Mouse (Mus musculus): ENCODE data around the gene Disp1. TPM values are rescaled to one million over a fixed set of nuclear protein-coding genes. Genes with fewer than 3 reads are reported as not detected.

The Disp1 gene
- polyA plus RNA-seq, 1 experiment from 2014 or later: 9.7 TPM

GRCm38 (mm10) chr1:183175236-183175635 is 46.1 kb downstream of the Disp1 start:
- no peaks in the 10 kb centered on the region for H3K9me3 ChIP-seq
- no peak overlapping the region for H3K4me3 ChIP-seq
- no peak overlapping the region for H3K9ac ChIP-seq
- no peaks in the 10 kb centered on the region for H3K4me1 ChIP-seq (replicated peaks)
- H3K27ac ChIP-seq: no peak overlapping the region
- H3K36me3 ChIP-seq: no peaks in the 10 kb centered on the region
- no peak overlapping the region for H3K4me2 ChIP-seq
- no peaks in the 10 kb centered on the region for H3K27me3 ChIP-seq
- ATAC-seq (ENCODE audit: low FRiP score): no peak
- 74% methylated on average over 8 of the region's 8 CpGs for WGBS

GRCm38 (mm10) chr1:183171095-183171494 is 50.2 kb downstream of the Disp1 start:
- Histone ChIP-seq H3K4me3 (no peak overlapping the region), H3K9ac (no peak overlapping the region), H3K4me1 (replicated peaks) (peaks cover 4% of the 10 kb centered on the region), H3K9me3 (no peaks in the 10 kb centered on the region), H3K4me2 (no peak overlapping the region), H3K36me3 (no peaks in the 10 kb centered on the region), H3K27ac (no peak overlapping the region), H3K27me3 (no peaks in the 10 kb centered on the region)
- WGBS: 94% methylated on average over 5 of the region's 5 CpGs
- no peak for ATAC-seq (ENCODE audit: low FRiP score)

DNA sequence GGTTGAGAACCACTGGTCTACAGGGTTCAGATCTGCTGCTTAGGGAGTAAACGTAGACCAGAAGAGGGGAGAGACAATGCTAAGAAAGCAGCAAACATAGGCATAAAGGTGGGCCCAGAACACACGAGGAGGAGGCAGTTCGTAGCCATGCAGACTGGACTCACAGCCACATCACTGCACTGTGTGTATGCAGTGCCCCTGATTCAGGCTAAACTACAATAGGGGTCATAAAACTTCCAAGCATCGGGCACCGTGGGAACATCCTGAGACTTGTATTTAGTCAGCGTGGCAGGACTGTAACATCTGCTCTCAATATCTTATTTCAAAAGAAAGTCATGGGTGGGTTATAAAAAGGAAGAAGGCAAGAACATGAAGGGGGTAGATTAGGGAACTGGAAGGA is 52.9 kb downstream of the Disp1 start:
- WGBS: 67% methylated on average over 6 of the region's 6 CpGs

GRCm38 (mm10) chr1:183167776-183168175 is 53.5 kb downstream of the Disp1 start:
- 76% methylated on average over 12 of the region's 12 CpGs for WGBS
- Histone ChIP-seq H3K4me2 (no peak overlapping the region), H3K9ac (no peak overlapping the region), H3K4me3 (no peak overlapping the region), H3K27me3 (no peaks in the 10 kb centered on the region), H3K36me3 (peaks cover 8% of the 10 kb centered on the region; the same call in 1 of the 2 replicates), H3K9me3 (no peaks in the 10 kb centered on the region), H3K27ac (0 out of 2 replicates have a peak overlapping the region, but pooled peaks have one; percentile 19), H3K4me1 (replicated peaks) (peaks cover 4% of the 10 kb centered on the region)
- no peak for ATAC-seq (ENCODE audit: low FRiP score)

More for the DNA sequence above, 52.9 kb downstream of the Disp1 start:
- Histone ChIP-seq H3K9ac (no peak overlapping the region), H3K4me3 (no peak overlapping the region), H3K9me3 (no peaks in the 10 kb centered on the region), H3K4me1 (replicated peaks) (peaks cover 4% of the 10 kb centered on the region), H3K27me3 (no peaks in the 10 kb centered on the region), H3K4me2 (no peak overlapping the region), H3K36me3 (peaks cover 8% of the 10 kb centered on the region; the same call in 1 of the 2 replicates), H3K27ac (no peak overlapping the region)
- ATAC-seq (ENCODE audit: low FRiP score): no peak

DNA sequence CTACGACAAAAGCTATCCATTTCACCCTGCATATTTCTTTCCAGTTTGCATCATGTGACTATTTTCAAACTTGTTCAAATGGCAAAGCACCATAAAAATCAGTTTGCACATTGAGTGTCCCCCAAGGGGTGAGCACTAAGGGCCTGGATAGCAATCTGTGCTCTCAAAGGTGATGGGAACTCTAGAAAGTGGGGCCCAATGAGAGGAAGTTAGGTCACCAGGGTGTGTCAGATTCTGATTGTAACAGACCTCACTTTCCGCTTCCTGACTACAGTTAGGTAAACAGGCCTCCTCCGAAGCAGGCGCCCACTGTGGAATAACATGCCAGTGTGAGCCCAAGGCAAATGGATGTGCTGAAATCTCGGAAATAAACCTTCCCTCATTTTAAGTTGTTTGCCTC is 54.6 kb downstream of the Disp1 start:
- Histone ChIP-seq H3K4me1 (replicated peaks) (peaks cover 4% of the 10 kb centered on the region), H3K27ac (no peak overlapping the region), H3K9me3 (no peaks in the 10 kb centered on the region), H3K4me3 (no peak overlapping the region), H3K36me3 (peaks cover 8% of the 10 kb centered on the region; the same call in 1 of the 2 replicates), H3K27me3 (no peaks in the 10 kb centered on the region), H3K4me2 (no peak overlapping the region), H3K9ac (no peak overlapping the region)
- ATAC-seq (ENCODE audit: low FRiP score): no peak
- 91% methylated on average over 5 of the region's 5 CpGs for WGBS

DNA sequence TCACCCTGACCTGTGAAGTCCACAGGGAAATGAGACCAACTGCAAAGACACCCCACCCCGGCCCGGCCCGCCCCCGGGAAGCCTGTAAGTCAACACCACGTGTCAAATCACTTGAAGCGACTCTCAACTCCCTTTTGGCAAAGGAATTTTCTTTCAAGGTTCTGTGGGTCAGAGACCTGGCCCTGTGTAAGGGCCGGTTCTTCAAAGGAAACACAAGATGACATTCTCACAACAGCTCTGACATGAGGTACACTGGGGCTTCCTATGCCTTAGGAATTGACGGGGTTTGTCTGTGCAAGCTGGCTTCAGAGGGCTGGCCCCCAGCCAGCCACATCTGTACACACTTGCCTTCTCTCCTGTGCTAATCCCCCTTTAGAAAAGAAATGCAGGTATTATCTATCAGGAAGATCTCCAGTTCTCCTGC is 56.7 kb downstream of the Disp1 start:
- WGBS: 82% methylated on average over 8 of the region's 8 CpGs
- Histone ChIP-seq H3K4me2 (no peak overlapping the region), H3K9me3 (no peaks in the 10 kb centered on the region), H3K27me3 (no peaks in the 10 kb centered on the region), H3K9ac (no peak overlapping the region), H3K4me3 (no peak overlapping the region), H3K36me3 (peaks cover 8% of the 10 kb centered on the region; the same call in 1 of the 2 replicates), H3K4me1 (replicated peaks) (peaks cover 9% of the 10 kb centered on the region), H3K27ac (no peak overlapping the region)
- ATAC-seq (ENCODE audit: low FRiP score): no peak

DNA sequence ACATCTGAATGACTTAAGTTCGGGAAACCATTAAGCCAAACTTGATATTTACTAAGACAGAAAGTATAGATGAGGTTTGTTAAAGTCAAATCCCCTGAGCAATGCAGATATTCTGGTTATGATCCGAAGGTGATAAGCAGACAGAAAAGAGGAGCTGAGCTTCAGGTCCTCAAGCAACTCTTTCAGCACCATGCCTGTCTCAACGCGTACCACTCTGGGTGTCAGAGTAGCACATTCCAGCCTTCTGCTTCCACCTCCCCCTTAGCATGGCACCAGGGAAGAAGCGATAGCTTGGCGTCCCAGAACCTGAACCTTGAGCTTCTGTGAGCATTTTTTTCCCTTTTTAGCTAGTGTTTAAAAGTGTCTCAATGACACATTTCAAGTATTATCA is 57.1 kb downstream of the Disp1 start:
- 90% methylated on average over 6 of the region's 6 CpGs for WGBS
- H3K9me3 ChIP-seq: no peaks in the 10 kb centered on the region
- H3K4me1 ChIP-seq (replicated peaks): peaks cover 9% of the 10 kb centered on the region
- no peak overlapping the region for H3K4me3 ChIP-seq
- H3K27ac ChIP-seq: no peak overlapping the region
- H3K4me2 ChIP-seq: no peak overlapping the region
- no peak overlapping the region for H3K9ac ChIP-seq
- no peak for ATAC-seq (ENCODE audit: low FRiP score)
- peaks cover 8% of the 10 kb centered on the region; the same call in 1 of the 2 replicates for H3K36me3 ChIP-seq
- H3K27me3 ChIP-seq: no peaks in the 10 kb centered on the region

DNA sequence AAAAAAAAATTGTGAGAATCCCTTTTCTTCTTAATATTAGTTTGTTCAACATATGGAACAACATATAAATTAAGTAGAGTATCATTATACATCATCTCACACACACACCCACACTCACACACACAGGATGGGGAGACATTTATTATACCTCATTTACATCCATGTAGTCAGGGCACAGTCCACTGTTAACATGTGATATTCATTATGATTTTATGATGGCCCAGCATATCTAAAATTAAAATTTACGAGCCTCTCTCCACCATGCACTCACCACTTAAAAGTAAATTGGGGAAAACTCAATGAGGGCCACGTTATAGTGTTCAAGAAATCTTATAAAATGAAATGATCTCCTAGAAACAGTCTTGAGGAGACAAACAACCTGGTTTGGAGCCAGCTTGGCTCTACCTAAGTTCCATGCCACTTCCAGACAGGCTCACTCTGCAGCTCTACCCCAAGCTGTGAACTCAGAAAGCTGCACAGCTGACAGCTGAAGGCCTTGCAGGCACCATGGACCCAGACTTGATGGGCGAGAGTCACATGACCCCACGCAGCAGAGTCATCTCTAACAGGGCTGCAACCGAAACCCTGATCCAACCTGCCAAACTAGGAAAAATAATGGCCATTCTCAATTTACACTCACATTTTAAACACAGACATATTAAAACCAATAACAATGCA is 57.7 kb downstream of the Disp1 start:
- 83% methylated on average over 5 of the region's 5 CpGs for WGBS
- Histone ChIP-seq H3K9ac (no peak overlapping the region), H3K36me3 (peaks cover 8% of the 10 kb centered on the region; the same call in 1 of the 2 replicates), H3K4me1 (replicated peaks) (peaks cover 11% of the 10 kb centered on the region), H3K9me3 (no peaks in the 10 kb centered on the region), H3K4me3 (no peak overlapping the region), H3K27me3 (no peaks in the 10 kb centered on the region), H3K4me2 (no peak overlapping the region), H3K27ac (no peak overlapping the region)
- ATAC-seq (ENCODE audit: low FRiP score): no peak

DNA sequence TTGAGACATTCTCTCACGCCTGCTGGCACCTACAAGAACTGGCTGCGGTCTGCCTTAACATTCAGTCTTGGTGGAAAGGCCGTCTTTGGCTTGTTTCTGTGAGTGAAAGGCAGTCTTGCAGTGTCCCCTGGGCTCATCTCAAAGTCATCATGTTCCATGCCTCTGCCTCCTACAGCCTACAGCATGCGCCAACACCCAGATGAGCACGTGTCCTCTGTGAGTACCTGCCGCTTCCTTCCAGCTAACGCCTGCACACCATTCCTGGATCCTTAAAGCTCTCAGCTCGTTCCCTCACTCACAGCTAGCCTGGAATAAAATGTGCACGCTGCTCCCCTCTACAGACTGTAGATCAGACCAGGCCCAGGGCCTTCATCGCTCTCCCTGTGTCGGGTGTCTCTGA is 60.3 kb downstream of the Disp1 start:
- no peaks in the 10 kb centered on the region for H3K27me3 ChIP-seq
- peak overlapping the region; percentile 14; the same call in 1 of the 2 replicates for H3K27ac ChIP-seq
- ATAC-seq (ENCODE audit: low FRiP score): no peak
- H3K4me3 ChIP-seq: no peak overlapping the region
- no peaks in the 10 kb centered on the region; the same call in 1 of the 2 replicates for H3K9me3 ChIP-seq
- no peak overlapping the region for H3K9ac ChIP-seq
- 83% methylated on average over 11 of the region's 11 CpGs for WGBS
- H3K36me3 ChIP-seq: peaks cover 8% of the 10 kb centered on the region; the same call in 1 of the 2 replicates
- H3K4me1 ChIP-seq (replicated peaks): peaks cover 7% of the 10 kb centered on the region; the same call in 1 of the 2 replicates
- no peak overlapping the region for H3K4me2 ChIP-seq

DNA sequence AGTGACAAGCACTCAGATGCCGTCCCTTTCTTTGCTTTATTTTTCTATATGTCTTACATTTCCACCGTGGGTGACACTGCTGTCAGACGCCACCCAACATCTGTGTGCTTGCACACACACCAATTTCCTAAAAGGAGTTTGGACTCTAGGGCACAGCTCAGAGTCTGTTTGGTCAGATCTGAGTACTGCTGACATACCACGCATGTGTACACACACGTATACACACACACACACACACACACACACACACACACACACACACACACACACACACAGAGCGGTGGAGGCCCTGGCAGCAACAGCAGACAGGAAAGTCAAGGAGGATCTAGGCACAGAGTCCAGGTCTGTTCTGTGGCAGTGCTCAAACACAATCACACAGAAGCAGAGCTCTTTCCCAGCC is 61.1 kb downstream of the Disp1 start:
- Histone ChIP-seq H3K4me3 (no peak overlapping the region), H3K36me3 (no peaks in the 10 kb centered on the region), H3K9me3 (no peaks in the 10 kb centered on the region; the same call in 1 of the 2 replicates), H3K9ac (no peak overlapping the region), H3K27me3 (no peaks in the 10 kb centered on the region), H3K4me1 (replicated peaks) (peaks cover 8% of the 10 kb centered on the region), H3K4me2 (no peak overlapping the region), H3K27ac (no peak overlapping the region)
- 89% methylated on average over 6 of the region's 6 CpGs for WGBS
- no peak for ATAC-seq (ENCODE audit: low FRiP score)

- ATAC-seq (ENCODE audit: low FRiP score): no peak
- 65% methylated on average over 7 of the region's 7 CpGs for WGBS
Measured at GRCm38 (mm10) chr1:183159183-183159582, 62.1 kb downstream of the Disp1 start.

GRCm38 (mm10) chr1:183155600-183155999 is 65.7 kb downstream of the Disp1 start:
- H3K27ac ChIP-seq: no peak overlapping the region
- ATAC-seq (ENCODE audit: low FRiP score): no peak
- no peaks in the 10 kb centered on the region for H3K36me3 ChIP-seq
- H3K9ac ChIP-seq: no peak overlapping the region; the same call in 1 of the 2 replicates
- peaks cover 20% of the 10 kb centered on the region for H3K4me1 ChIP-seq (replicated peaks)
- H3K9me3 ChIP-seq: no peaks in the 10 kb centered on the region; the same call in 1 of the 2 replicates
- H3K4me3 ChIP-seq: no peak overlapping the region
- no peak overlapping the region for H3K4me2 ChIP-seq
- no peaks in the 10 kb centered on the region for H3K27me3 ChIP-seq
- WGBS: 78% methylated on average over 5 of the region's 5 CpGs

More at GRCm38 (mm10) chr1:183159183-183159582, 62.1 kb downstream of the Disp1 start:
- Histone ChIP-seq H3K9me3 (no peaks in the 10 kb centered on the region; the same call in 1 of the 2 replicates), H3K4me2 (no peak overlapping the region), H3K27ac (no peak overlapping the region), H3K36me3 (no peaks in the 10 kb centered on the region), H3K9ac (no peak overlapping the region), H3K4me1 (replicated peaks) (peaks cover 18% of the 10 kb centered on the region), H3K4me3 (no peak overlapping the region), H3K27me3 (no peaks in the 10 kb centered on the region)

Measured in hindbrain, embryonic 13.5 days (tissue).